Mouse (Mus musculus): Measurements from ENCODE around the gene Capn10. TPM values are rescaled to one million over a fixed set of nuclear protein-coding genes. Genes with fewer than 3 reads are reported as not detected.

The Capn10 gene
- total and polyA plus RNA-seq, 3 experiments: 30.7 to 43.3 TPM; not detected in 1

DNA sequence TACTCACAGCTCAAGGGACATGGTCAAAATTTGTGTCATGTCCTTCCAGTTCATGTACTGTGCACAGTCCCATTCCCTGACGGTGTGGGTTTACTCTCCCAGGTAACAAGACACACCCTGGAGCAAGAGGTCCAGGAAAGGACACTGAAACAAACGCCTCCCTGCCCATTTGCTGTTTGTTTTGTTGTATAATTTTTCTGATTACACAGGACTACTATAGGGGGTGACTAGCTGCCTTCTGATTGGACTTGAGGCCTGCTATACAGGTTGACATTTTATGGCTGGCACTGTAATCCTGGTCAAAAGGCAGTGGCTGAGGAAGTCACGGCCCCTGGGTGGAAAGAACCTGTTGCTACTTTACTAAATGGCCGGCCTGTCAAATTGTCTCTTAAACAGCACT, 55.7 kb downstream of the Capn10 start:
- Histone ChIP-seq H3K79me2 (ENCODE audit: control insufficient read depth, insufficient read depth, low read length, poor library complexity) (no peaks in the 10 kb centered on the region), H3K9me3 (replicated peaks; ENCODE audit: insufficient read depth, low read length) (no peaks in the 10 kb centered on the region), H3K4me1 (ENCODE audit: control insufficient read depth in 1 of 2, insufficient read depth in 2 of 2, low read length in 2 of 2) (no peaks in the 10 kb centered on the region), H3K27me3 (ENCODE audit: control insufficient read depth in 1 of 2, insufficient read depth in 2 of 2, low read length in 2 of 2) (no peaks in the 10 kb centered on the region; a peak in 1 of 4 replicates), H3K27ac (ENCODE audit: control insufficient read depth, low read depth, low read length) (no peak overlapping the region), H3K4me3 (ENCODE audit: control insufficient read depth in 1 of 2, insufficient read depth in 1 of 2, low read depth in 2 of 2, low read length in 2 of 2) (no peak overlapping the region), H3K9ac (ENCODE audit: control insufficient read depth, low read depth, low read length, poor library complexity, severe bottlenecking) (no peak overlapping the region), H3K36me3 (ENCODE audit: control insufficient read depth in 1 of 2, insufficient read depth in 2 of 2, low read length in 2 of 2) (no peaks in the 10 kb centered on the region)
- no peak for DNase-seq (ENCODE audit: low read depth, low spot score)
- TF ChIP-seq GATA1 (IDR thresholded peaks at IDR 0.05; ENCODE audit: low read depth, low read length): no peak
- TF ChIP-seq MAFK (IDR thresholded peaks at IDR 0.05; ENCODE audit: borderline replicate concordance, low read depth, low read length): no peak
- TF ChIP-seq NRF1 (IDR thresholded peaks at IDR 0.05; ENCODE audit: insufficient read depth, low read depth, low read length, poor library complexity, severe bottlenecking): no peak
- TF ChIP-seq ETS1 (IDR thresholded peaks at IDR 0.05; ENCODE audit: low read depth, low read length): no peak
- no peak for TF ChIP-seq SIN3A (IDR thresholded peaks at IDR 0.05; ENCODE audit: low read length)
- no peak for TF ChIP-seq E2F4 (IDR thresholded peaks at IDR 0.05; ENCODE audit: borderline replicate concordance, low read depth, low read length)
- no peak for TF ChIP-seq POLR2AphosphoS2 (IDR thresholded peaks at IDR 0.05; ENCODE audit: low read length)
- TF ChIP-seq GABPA (IDR thresholded peaks at IDR 0.05; ENCODE audit: low read depth, low read length): no peak
- no peak for TF ChIP-seq UBTF (IDR thresholded peaks at IDR 0.05; ENCODE audit: borderline replicate concordance, insufficient read depth, low read depth, low read length)
- TF ChIP-seq HCFC1 (IDR thresholded peaks at IDR 0.05; ENCODE audit: low read depth, low read length): no peak
- TF ChIP-seq ZKSCAN1 (IDR thresholded peaks at IDR 0.05; ENCODE audit: low read depth, low read length): no peak
- TF ChIP-seq TCF12 (IDR thresholded peaks at IDR 0.05; ENCODE audit: low read depth, low read length): no peak
- no peak for TF ChIP-seq SMC3 (IDR thresholded peaks at IDR 0.05; ENCODE audit: low read depth, low read length)
- no peak for TF ChIP-seq POLR2A (IDR thresholded peaks at IDR 0.05; ENCODE audit: control insufficient read depth in 1 of 2, insufficient read depth in 1 of 2, low read depth in 1 of 2, low read length in 2 of 2, poor library complexity in 1 of 2)
- no peak for TF ChIP-seq ELF1 (IDR thresholded peaks at IDR 0.05; ENCODE audit: low read depth, low read length)
- TF ChIP-seq RAD21 (IDR thresholded peaks at IDR 0.05; ENCODE audit: low read depth, low read length): no peak
- no peak for TF ChIP-seq MAX (IDR thresholded peaks at IDR 0.05; ENCODE audit: low read length)
- no peak for TF ChIP-seq MEF2A (IDR thresholded peaks at IDR 0.05; ENCODE audit: extremely low read depth, insufficient replicate concordance, low read depth, low read length, poor library complexity, severe bottlenecking)

DNA sequence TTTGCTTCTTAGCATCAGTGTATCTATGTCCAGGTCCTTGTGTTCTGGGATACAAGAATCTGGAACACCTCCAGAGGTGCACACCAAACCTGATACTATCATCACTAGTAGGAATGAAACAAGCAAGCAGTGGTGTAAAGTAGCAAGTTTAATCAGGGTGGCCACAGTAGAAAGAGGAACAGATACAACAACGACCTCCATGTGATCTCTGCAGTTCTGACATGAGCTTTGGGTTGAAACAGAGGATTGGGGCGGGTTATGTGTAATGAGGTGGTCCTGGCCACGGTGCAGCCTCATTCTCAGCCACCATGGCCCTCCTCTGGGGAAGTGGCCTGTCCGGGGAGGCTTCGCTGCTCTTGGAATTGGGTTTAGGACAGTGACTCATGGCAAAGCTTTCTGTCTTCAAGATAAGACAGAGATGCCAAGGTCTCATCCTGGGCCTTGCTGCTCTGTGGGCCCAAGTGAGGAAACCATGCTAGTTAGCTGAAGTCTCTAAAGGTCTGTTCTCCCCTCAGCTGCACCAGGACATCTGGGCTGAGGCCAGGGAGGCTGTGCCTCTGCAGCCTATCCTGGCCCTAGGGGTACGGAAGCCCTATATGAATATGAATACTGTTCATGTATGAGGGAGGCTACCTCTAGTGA, 58.2 kb downstream of the Capn10 start:
- H3K27ac ChIP-seq (ENCODE audit: control insufficient read depth, low read depth, low read length): no peak overlapping the region
- H3K9ac ChIP-seq (ENCODE audit: control insufficient read depth, low read depth, low read length, poor library complexity, severe bottlenecking): no peak overlapping the region
- H3K36me3 ChIP-seq (ENCODE audit: control insufficient read depth in 1 of 2, insufficient read depth in 2 of 2, low read length in 2 of 2): no peaks in the 10 kb centered on the region
- TF ChIP-seq MYB (IDR thresholded peaks at IDR 0.05; ENCODE audit: low read depth, low read length) (no peak), NRF1 (IDR thresholded peaks at IDR 0.05; ENCODE audit: insufficient read depth, low read depth, low read length, poor library complexity, severe bottlenecking) (no peak), CTCF (IDR thresholded peaks at IDR 0.05 in 2 of 3, conservative IDR thresholded peaks at IDR 0.05 in 1 of 3; ENCODE audit: control insufficient read depth in 1 of 3, insufficient read depth in 1 of 3, low read depth in 2 of 3, low read length in 3 of 3, poor library complexity in 1 of 3, severe bottlenecking in 1 of 3) (no peak)
- no peaks in the 10 kb centered on the region for H3K4me1 ChIP-seq (ENCODE audit: control insufficient read depth in 1 of 2, insufficient read depth in 2 of 2, low read length in 2 of 2)
- H3K4me3 ChIP-seq (ENCODE audit: control insufficient read depth in 1 of 2, insufficient read depth in 1 of 2, low read depth in 2 of 2, low read length in 2 of 2): no peak overlapping the region
- no peaks in the 10 kb centered on the region for H3K9me3 ChIP-seq (replicated peaks; ENCODE audit: insufficient read depth, low read length)
- H3K79me2 ChIP-seq (ENCODE audit: control insufficient read depth, insufficient read depth, low read length, poor library complexity): no peaks in the 10 kb centered on the region
- no peaks in the 10 kb centered on the region; a peak in 1 of 4 replicates for H3K27me3 ChIP-seq (ENCODE audit: control insufficient read depth in 1 of 2, insufficient read depth in 2 of 2, low read length in 2 of 2)
- DNase-seq (ENCODE audit: low read depth, low spot score): no peak

All from MEL (cell line).